Mouse (Mus musculus): ENCODE data around the gene Ehd3. TPM values are rescaled to one million over a fixed set of nuclear protein-coding genes. Genes with fewer than 3 reads are reported as not detected.

The Ehd3 gene
- polyA plus RNA-seq, 1 experiment, result 5.6 TPM

GRCm38 (mm10) chr17:73811566-73811965 is 7.6 kb downstream of the Ehd3 start:
- H3K27me3 ChIP-seq (ENCODE audit: control insufficient read depth, insufficient read depth, insufficient read length), result no peaks in the 10 kb centered on the region
- TF ChIP-seq MYOD1 (IDR thresholded peaks at IDR 0.05; ENCODE audit: control insufficient read depth, insufficient read length, low read depth) (peak; percentile 8), MAX (IDR thresholded peaks at IDR 0.05) (no peak)
- H3K79me3 ChIP-seq (ENCODE audit: low read depth), result no peaks in the 10 kb centered on the region
- H3K36me3 ChIP-seq (ENCODE audit: control insufficient read depth, insufficient read depth), result no peaks in the 10 kb centered on the region
- H3K79me2 ChIP-seq (ENCODE audit: control insufficient read depth, insufficient read depth), result no peaks in the 10 kb centered on the region
- no peak overlapping the region for H3K4me3 ChIP-seq (ENCODE audit: insufficient read depth, poor library complexity, severe bottlenecking)
- no peak overlapping the region for H3ac ChIP-seq (ENCODE audit: control insufficient read depth, insufficient read length, low read depth)

GRCm38 (mm10) chr17:73813031-73813660 is 9.2 kb downstream of the Ehd3 start:
- no peak overlapping the region for H3ac ChIP-seq (ENCODE audit: control insufficient read depth, insufficient read length, low read depth)
- no peaks in the 10 kb centered on the region for H3K79me3 ChIP-seq (ENCODE audit: low read depth)
- no peaks in the 10 kb centered on the region for H3K79me2 ChIP-seq (ENCODE audit: control insufficient read depth, insufficient read depth)
- H3K27me3 ChIP-seq (ENCODE audit: control insufficient read depth, insufficient read depth, insufficient read length), result no peaks in the 10 kb centered on the region
- H3K4me3 ChIP-seq (ENCODE audit: insufficient read depth, poor library complexity, severe bottlenecking), result no peak overlapping the region
- no peaks in the 10 kb centered on the region for H3K36me3 ChIP-seq (ENCODE audit: control insufficient read depth, insufficient read depth)
- TF ChIP-seq USF1 (IDR thresholded peaks at IDR 0.05; ENCODE audit: low read depth) (no peak), CEBPB (IDR thresholded peaks at IDR 0.05; ENCODE audit: low read depth) (no peak), CTCF (IDR thresholded peaks at IDR 0.05; ENCODE audit: control insufficient read depth, insufficient read depth, insufficient read length) (no peak), MYOG (IDR thresholded peaks at IDR 0.05; ENCODE audit: control insufficient read depth, extremely low read depth, insufficient read length) (no peak), MAX (IDR thresholded peaks at IDR 0.05) (no peak), FOSL1 (IDR thresholded peaks at IDR 0.05; ENCODE audit: insufficient read depth, low read length, poor library complexity, severe bottlenecking) (no peak), MYOD1 (IDR thresholded peaks at IDR 0.05; ENCODE audit: control insufficient read depth, insufficient read length, low read depth) (no peak)

DNA sequence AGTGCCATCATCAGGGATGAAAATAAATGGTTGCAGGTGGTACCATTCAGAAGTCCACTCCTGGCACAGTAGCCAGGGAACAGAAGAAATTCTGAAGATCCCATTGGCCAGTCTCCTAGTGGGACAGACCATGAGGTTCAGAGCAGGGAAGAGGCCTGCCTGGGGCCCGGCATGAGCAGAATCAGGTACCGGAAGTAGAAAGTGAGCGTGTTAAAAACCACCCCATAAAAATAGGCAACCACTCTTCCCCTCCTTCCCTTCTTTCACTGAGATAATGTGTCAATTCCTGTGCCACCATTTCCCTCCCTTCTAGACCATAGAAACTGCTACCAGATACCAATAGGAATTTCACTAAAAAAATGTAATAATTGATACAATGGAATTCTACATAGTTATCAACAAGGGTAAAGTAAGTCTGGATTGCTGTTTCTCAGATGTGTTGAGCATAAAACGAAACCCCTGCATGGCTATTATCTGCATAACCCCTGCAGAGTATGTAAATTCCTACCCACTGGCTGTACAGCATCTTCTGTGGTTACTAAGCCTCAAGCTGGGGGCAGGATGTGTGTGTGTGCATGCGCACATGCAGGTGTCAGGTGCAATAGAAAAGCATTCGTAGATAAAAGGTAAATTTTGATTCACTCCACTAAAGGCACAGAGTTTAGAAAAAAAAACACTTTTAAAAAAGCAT is 10.7 kb downstream of the Ehd3 start:
- no peak overlapping the region for H3ac ChIP-seq (ENCODE audit: control insufficient read depth, insufficient read length, low read depth)
- H3K36me3 ChIP-seq (ENCODE audit: control insufficient read depth, insufficient read depth), result no peaks in the 10 kb centered on the region
- no peaks in the 10 kb centered on the region for H3K27me3 ChIP-seq (ENCODE audit: control insufficient read depth, insufficient read depth, insufficient read length)
- TF ChIP-seq CEBPB (IDR thresholded peaks at IDR 0.05; ENCODE audit: low read depth), result no peak
- TF ChIP-seq MYOD1 (IDR thresholded peaks at IDR 0.05; ENCODE audit: control insufficient read depth, insufficient read length, low read depth), result no peak
- no peak overlapping the region for H3K4me3 ChIP-seq (ENCODE audit: insufficient read depth, poor library complexity, severe bottlenecking)
- no peaks in the 10 kb centered on the region for H3K79me3 ChIP-seq (ENCODE audit: low read depth)
- H3K79me2 ChIP-seq (ENCODE audit: control insufficient read depth, insufficient read depth), result no peaks in the 10 kb centered on the region

GRCm38 (mm10) chr17:73817697-73818380 is 13.9 kb downstream of the Ehd3 start:
- Histone ChIP-seq H3K27me3 (ENCODE audit: control insufficient read depth, insufficient read depth, insufficient read length) (no peaks in the 10 kb centered on the region), H3K4me3 (ENCODE audit: insufficient read depth, poor library complexity, severe bottlenecking) (no peak overlapping the region), H3K36me3 (ENCODE audit: control insufficient read depth, insufficient read depth) (no peaks in the 10 kb centered on the region), H3ac (ENCODE audit: control insufficient read depth, insufficient read length, low read depth) (no peak overlapping the region), H3K79me2 (ENCODE audit: control insufficient read depth, insufficient read depth) (no peaks in the 10 kb centered on the region), H3K79me3 (ENCODE audit: low read depth) (no peaks in the 10 kb centered on the region)
- TF ChIP-seq CTCF (IDR thresholded peaks at IDR 0.05; ENCODE audit: control insufficient read depth, insufficient read depth, insufficient read length) (no peak), FOSL1 (IDR thresholded peaks at IDR 0.05; ENCODE audit: insufficient read depth, low read length, poor library complexity, severe bottlenecking) (no peak), MYOD1 (IDR thresholded peaks at IDR 0.05; ENCODE audit: control insufficient read depth, insufficient read length, low read depth) (peak; percentile 26)

- Histone ChIP-seq H3K27me3 (ENCODE audit: control insufficient read depth, insufficient read depth, insufficient read length) (no peaks in the 10 kb centered on the region), H3K79me3 (ENCODE audit: low read depth) (no peaks in the 10 kb centered on the region), H3K36me3 (ENCODE audit: control insufficient read depth, insufficient read depth) (no peaks in the 10 kb centered on the region), H3ac (ENCODE audit: control insufficient read depth, insufficient read length, low read depth) (no peak overlapping the region), H3K4me3 (ENCODE audit: insufficient read depth, poor library complexity, severe bottlenecking) (no peak overlapping the region), H3K79me2 (ENCODE audit: control insufficient read depth, insufficient read depth) (no peaks in the 10 kb centered on the region)
- TF ChIP-seq MAX (IDR thresholded peaks at IDR 0.05), result no peak
- no peak for TF ChIP-seq CTCF (IDR thresholded peaks at IDR 0.05; ENCODE audit: control insufficient read depth, insufficient read depth, insufficient read length)
- TF ChIP-seq MYOD1 (IDR thresholded peaks at IDR 0.05; ENCODE audit: control insufficient read depth, insufficient read length, low read depth), result no peak
- TF ChIP-seq CEBPB (IDR thresholded peaks at IDR 0.05; ENCODE audit: low read depth), result no peak
- TF ChIP-seq USF1 (IDR thresholded peaks at IDR 0.05; ENCODE audit: low read depth), result no peak
- TF ChIP-seq FOSL1 (IDR thresholded peaks at IDR 0.05; ENCODE audit: insufficient read depth, low read length, poor library complexity, severe bottlenecking), result no peak
- TF ChIP-seq MYOG (IDR thresholded peaks at IDR 0.05; ENCODE audit: control insufficient read depth, extremely low read depth, insufficient read length), result no peak
Measured at GRCm38 (mm10) chr17:73818936-73819335, 15.0 kb downstream of the Ehd3 start.

DNA sequence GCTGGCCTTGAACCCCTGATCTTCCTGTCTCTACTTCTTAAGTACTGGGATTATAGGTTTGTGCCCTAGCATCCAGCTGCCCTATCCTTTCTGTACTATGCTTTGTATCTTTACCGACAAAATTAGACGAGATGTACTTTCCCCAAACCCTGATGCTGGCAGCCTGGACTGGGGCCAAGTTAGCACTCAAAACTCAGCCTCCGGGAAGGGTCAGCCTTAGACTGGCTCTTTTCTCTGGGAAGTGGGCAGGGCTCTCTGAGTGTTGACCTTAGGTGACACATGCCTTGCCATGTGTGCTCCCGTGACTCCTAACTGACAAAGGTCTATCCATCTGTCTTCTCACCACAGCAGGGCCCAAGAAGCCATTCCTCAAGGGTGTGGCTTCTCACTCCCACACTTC is 16.8 kb downstream of the Ehd3 start:
- no peak overlapping the region for H3K4me3 ChIP-seq (ENCODE audit: insufficient read depth, poor library complexity, severe bottlenecking)
- H3K79me3 ChIP-seq (ENCODE audit: low read depth), result no peaks in the 10 kb centered on the region
- no peak for TF ChIP-seq CEBPB (IDR thresholded peaks at IDR 0.05; ENCODE audit: low read depth)
- TF ChIP-seq MYOD1 (IDR thresholded peaks at IDR 0.05; ENCODE audit: control insufficient read depth, insufficient read length, low read depth), result no peak
- no peak for TF ChIP-seq CTCF (IDR thresholded peaks at IDR 0.05; ENCODE audit: control insufficient read depth, insufficient read depth, insufficient read length)
- no peak for TF ChIP-seq USF1 (IDR thresholded peaks at IDR 0.05; ENCODE audit: low read depth)
- TF ChIP-seq FOSL1 (IDR thresholded peaks at IDR 0.05; ENCODE audit: insufficient read depth, low read length, poor library complexity, severe bottlenecking), result no peak
- TF ChIP-seq MAX (IDR thresholded peaks at IDR 0.05), result no peak
- no peak for TF ChIP-seq MYOG (IDR thresholded peaks at IDR 0.05; ENCODE audit: control insufficient read depth, extremely low read depth, insufficient read length)
- H3K79me2 ChIP-seq (ENCODE audit: control insufficient read depth, insufficient read depth), result no peaks in the 10 kb centered on the region
- no peak overlapping the region for H3ac ChIP-seq (ENCODE audit: control insufficient read depth, insufficient read length, low read depth)
- no peaks in the 10 kb centered on the region for H3K36me3 ChIP-seq (ENCODE audit: control insufficient read depth, insufficient read depth)
- H3K27me3 ChIP-seq (ENCODE audit: control insufficient read depth, insufficient read depth, insufficient read length), result no peaks in the 10 kb centered on the region
